Mouse (Mus musculus) thymus, adult 2 months (tissue): ENCODE results near the gene Rab2b.

Source experiments
- CTCF ChIP-seq: fragments of 200-500 bp; IDR thresholded peaks from 2 replicates; pipeline ENCODE4 v1.5.1; 2012; ENCODE audit warnings: mild to moderate bottlenecking, control low read depth, low read length, moderate library complexity, borderline replicate concordance; ENCODE audit not compliant: control insufficient read depth, poor library complexity, insufficient read depth; ENCODE audit errors: extremely low read depth
- POLR2A ChIP-seq: fragments of 200-500 bp; IDR thresholded peaks from 2 replicates; pipeline ENCODE4 v1.6.1; 2012; ENCODE audit warnings: mild to moderate bottlenecking, low read length, control low read depth, moderate library complexity; ENCODE audit not compliant: control insufficient read depth, poor library complexity, insufficient read depth; ENCODE audit errors: extremely low read depth

DNA sequence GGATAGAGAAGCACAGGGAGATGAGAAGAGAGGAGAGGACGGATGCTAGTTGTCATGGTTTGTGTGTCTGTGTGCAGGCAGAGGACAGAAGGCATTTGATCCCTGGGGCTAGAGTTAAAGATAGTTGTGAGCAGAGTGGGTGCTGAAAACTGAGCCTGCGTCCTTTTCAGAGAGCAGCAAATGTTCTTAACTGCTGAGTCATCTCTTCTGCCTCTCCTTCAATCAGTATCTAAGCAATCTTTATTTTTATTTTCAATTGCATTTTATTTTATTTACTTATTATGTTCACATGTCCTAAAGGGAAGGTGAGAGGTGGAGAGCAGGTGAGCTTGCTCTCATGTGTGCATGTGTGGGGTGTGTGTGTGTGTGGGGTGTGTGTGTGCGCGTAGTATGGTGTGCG, 4.3 kb upstream of the Rab2b start:
- TF ChIP-seq CTCF (no peak), POLR2A (no peak)
